Mouse (Mus musculus): ENCODE data around the gene Clint1. TPM values are rescaled to one million over a fixed set of nuclear protein-coding genes. Genes with fewer than 3 reads are reported as not detected.

Gene Clint1
- total and polyA plus RNA-seq, 2 experiments from 2014 or later, result 27.6 to 34.5 TPM

GRCm38 (mm10) chr11:45906109-45906786 is 54.4 kb downstream of the Clint1 start:
- Histone ChIP-seq H3K27ac (ENCODE audit: low read depth, low read length) (no peak overlapping the region), H3K4me2 (ENCODE audit: low read depth, low read length, poor library complexity, severe bottlenecking) (no peak overlapping the region), H3K9ac (replicated peaks; ENCODE audit: low read length, poor library complexity, severe bottlenecking) (no peak overlapping the region), H3K27me3 (ENCODE audit: insufficient read depth, low read length) (no peaks in the 10 kb centered on the region), H3K4me1 (ENCODE audit: insufficient read depth, low read length) (no peaks in the 10 kb centered on the region), H3K4me3 (ENCODE audit: low read depth, low read length) (no peak overlapping the region), H3K36me3 (ENCODE audit: insufficient read depth, low read length) (peaks cover 34% of the 10 kb centered on the region), H3K9me3 (ENCODE audit: low read length) (no peaks in the 10 kb centered on the region)
- ATAC-seq (ENCODE audit: low FRiP score), result no peak
- DNase-seq (ENCODE audit: low spot score), result no peak
- 95% methylated on average over 8 of the region's 8 CpGs for WGBS
- no peak for TF ChIP-seq CTCF (IDR thresholded peaks at IDR 0.05)

- H3K27me3 ChIP-seq (ENCODE audit: insufficient read depth, low read length), result no peaks in the 10 kb centered on the region
- WGBS, result 62% methylated on average over 5 of the region's 5 CpGs
- peaks cover 34% of the 10 kb centered on the region for H3K36me3 ChIP-seq (ENCODE audit: insufficient read depth, low read length)
- no peak for TF ChIP-seq CTCF (IDR thresholded peaks at IDR 0.05)
- no peak for DNase-seq (ENCODE audit: low spot score)
- H3K27ac ChIP-seq (ENCODE audit: low read depth, low read length), result no peak overlapping the region
- no peak overlapping the region for H3K9ac ChIP-seq (replicated peaks; ENCODE audit: low read length, poor library complexity, severe bottlenecking)
- H3K4me1 ChIP-seq (ENCODE audit: insufficient read depth, low read length), result no peaks in the 10 kb centered on the region
- no peak overlapping the region for H3K4me2 ChIP-seq (ENCODE audit: low read depth, low read length, poor library complexity, severe bottlenecking)
- no peak overlapping the region for H3K4me3 ChIP-seq (ENCODE audit: low read depth, low read length)
- no peaks in the 10 kb centered on the region for H3K9me3 ChIP-seq (ENCODE audit: low read length)
- ATAC-seq (ENCODE audit: low FRiP score), result no peak
These were observed 55.5 kb downstream of the Clint1 start for GRCm38 (mm10) chr11:45907301-45907700.

- H3K9me3 ChIP-seq (ENCODE audit: low read length), result no peaks in the 10 kb centered on the region
- no peaks in the 10 kb centered on the region for H3K4me1 ChIP-seq (ENCODE audit: insufficient read depth, low read length)
- no peak for TF ChIP-seq CTCF (IDR thresholded peaks at IDR 0.05)
- ATAC-seq (ENCODE audit: low FRiP score) (no peak), DNase-seq (ENCODE audit: low spot score) (no peak)
- H3K4me3 ChIP-seq (ENCODE audit: low read depth, low read length), result no peak overlapping the region
- H3K9ac ChIP-seq (replicated peaks; ENCODE audit: low read length, poor library complexity, severe bottlenecking), result no peak overlapping the region
- H3K27ac ChIP-seq (ENCODE audit: low read depth, low read length), result no peak overlapping the region
- WGBS, result 97% methylated on average over 7 of the region's 7 CpGs
- H3K36me3 ChIP-seq (ENCODE audit: insufficient read depth, low read length), result peaks cover 34% of the 10 kb centered on the region
- no peaks in the 10 kb centered on the region for H3K27me3 ChIP-seq (ENCODE audit: insufficient read depth, low read length)
- H3K4me2 ChIP-seq (ENCODE audit: low read depth, low read length, poor library complexity, severe bottlenecking), result no peak overlapping the region
These were observed 56.2 kb downstream of the Clint1 start for GRCm38 (mm10) chr11:45908070-45908469.

- DNase-seq (ENCODE audit: low spot score) (no peak), ATAC-seq (ENCODE audit: low FRiP score) (no peak)
- Histone ChIP-seq H3K9me3 (ENCODE audit: low read length) (no peaks in the 10 kb centered on the region), H3K4me2 (ENCODE audit: low read depth, low read length, poor library complexity, severe bottlenecking) (no peak overlapping the region), H3K27me3 (ENCODE audit: insufficient read depth, low read length) (no peaks in the 10 kb centered on the region), H3K36me3 (ENCODE audit: insufficient read depth, low read length) (peaks cover 31% of the 10 kb centered on the region), H3K4me3 (ENCODE audit: low read depth, low read length) (no peak overlapping the region), H3K9ac (replicated peaks; ENCODE audit: low read length, poor library complexity, severe bottlenecking) (no peak overlapping the region), H3K4me1 (ENCODE audit: insufficient read depth, low read length) (no peaks in the 10 kb centered on the region), H3K27ac (ENCODE audit: low read depth, low read length) (no peak overlapping the region)
- WGBS, result over 99% methylated on average over 7 of the region's 7 CpGs
- no peak for TF ChIP-seq CTCF (IDR thresholded peaks at IDR 0.05)
These were observed 57.0 kb downstream of the Clint1 start for GRCm38 (mm10) chr11:45908894-45909293.

- Histone ChIP-seq H3K4me3 (ENCODE audit: low read depth, low read length) (no peak overlapping the region), H3K27ac (ENCODE audit: low read depth, low read length) (no peak overlapping the region), H3K4me1 (ENCODE audit: insufficient read depth, low read length) (no peaks in the 10 kb centered on the region), H3K27me3 (ENCODE audit: insufficient read depth, low read length) (no peaks in the 10 kb centered on the region), H3K36me3 (ENCODE audit: insufficient read depth, low read length) (peaks cover 31% of the 10 kb centered on the region), H3K4me2 (ENCODE audit: low read depth, low read length, poor library complexity, severe bottlenecking) (no peak overlapping the region), H3K9me3 (ENCODE audit: low read length) (no peaks in the 10 kb centered on the region), H3K9ac (replicated peaks; ENCODE audit: low read length, poor library complexity, severe bottlenecking) (no peak overlapping the region)
- 76% methylated on average over 5 of the region's 5 CpGs for WGBS
- no peak for TF ChIP-seq CTCF (IDR thresholded peaks at IDR 0.05)
- no peak for ATAC-seq (ENCODE audit: low FRiP score)
- DNase-seq (ENCODE audit: low spot score), result no peak
These were observed 58.9 kb downstream of the Clint1 start for GRCm38 (mm10) chr11:45910701-45911100.

- no peak for DNase-seq (ENCODE audit: low spot score)
- 94% methylated on average over 10 of the region's 10 CpGs for WGBS
- Histone ChIP-seq H3K4me1 (ENCODE audit: insufficient read depth, low read length) (no peaks in the 10 kb centered on the region), H3K9me3 (ENCODE audit: low read length) (no peaks in the 10 kb centered on the region), H3K4me2 (ENCODE audit: low read depth, low read length, poor library complexity, severe bottlenecking) (no peak overlapping the region), H3K27ac (ENCODE audit: low read depth, low read length) (no peak overlapping the region), H3K4me3 (ENCODE audit: low read depth, low read length) (no peak overlapping the region), H3K27me3 (ENCODE audit: insufficient read depth, low read length) (no peaks in the 10 kb centered on the region), H3K9ac (replicated peaks; ENCODE audit: low read length, poor library complexity, severe bottlenecking) (no peak overlapping the region), H3K36me3 (ENCODE audit: insufficient read depth, low read length) (no peaks in the 10 kb centered on the region; the same call in none of the 2 replicates)
- no peak for TF ChIP-seq CTCF (IDR thresholded peaks at IDR 0.05)
- no peak for ATAC-seq (ENCODE audit: low FRiP score)
These were observed 64.3 kb downstream of the Clint1 start for GRCm38 (mm10) chr11:45916196-45916595.

Data from midbrain, postnatal 0 days (tissue).